Mouse (Mus musculus) bone marrow macrophage, adult 2 months (primary cell): Measurements from ENCODE around the gene P2rx5.

Experiments used
- CTCF ChIP-seq: IDR thresholded peaks from 2 replicates; pipeline ENCODE4 v1.5.1; 2012; ENCODE audit warnings: low read depth, mild to moderate bottlenecking, low read length, moderate library complexity
- POLR2A ChIP-seq: IDR thresholded peaks from 2 replicates; pipeline ENCODE4 v1.6.1; 2012; ENCODE audit warnings: mild to moderate bottlenecking, low read depth, low read length, borderline replicate concordance

DNA sequence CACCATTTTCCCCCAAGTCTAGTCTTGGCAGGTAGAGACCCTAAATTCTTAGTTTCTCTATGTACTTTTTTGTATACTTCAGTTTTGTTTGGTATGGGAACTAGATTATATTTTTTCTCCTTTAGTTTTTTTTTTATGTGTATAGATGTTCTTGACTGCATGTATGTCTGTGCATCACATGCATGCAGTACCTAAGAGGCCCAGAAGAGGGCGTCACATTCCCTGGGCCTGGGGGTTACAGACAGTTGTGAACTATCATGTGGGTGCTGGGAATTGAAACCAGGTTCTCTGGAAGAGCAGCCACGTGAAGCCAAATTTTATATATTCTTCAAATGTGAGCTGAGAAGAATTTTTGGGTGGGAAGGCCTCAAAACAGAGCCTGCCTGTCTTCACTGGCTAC, 59.5 kb downstream of the P2rx5 start:
- no peak; the same call in 1 of the 2 replicates for TF ChIP-seq CTCF
- TF ChIP-seq POLR2A = no peak
